Mouse (Mus musculus): Measurements from ENCODE around the gene Cntnap1.

Gene Cntnap1

DNA sequence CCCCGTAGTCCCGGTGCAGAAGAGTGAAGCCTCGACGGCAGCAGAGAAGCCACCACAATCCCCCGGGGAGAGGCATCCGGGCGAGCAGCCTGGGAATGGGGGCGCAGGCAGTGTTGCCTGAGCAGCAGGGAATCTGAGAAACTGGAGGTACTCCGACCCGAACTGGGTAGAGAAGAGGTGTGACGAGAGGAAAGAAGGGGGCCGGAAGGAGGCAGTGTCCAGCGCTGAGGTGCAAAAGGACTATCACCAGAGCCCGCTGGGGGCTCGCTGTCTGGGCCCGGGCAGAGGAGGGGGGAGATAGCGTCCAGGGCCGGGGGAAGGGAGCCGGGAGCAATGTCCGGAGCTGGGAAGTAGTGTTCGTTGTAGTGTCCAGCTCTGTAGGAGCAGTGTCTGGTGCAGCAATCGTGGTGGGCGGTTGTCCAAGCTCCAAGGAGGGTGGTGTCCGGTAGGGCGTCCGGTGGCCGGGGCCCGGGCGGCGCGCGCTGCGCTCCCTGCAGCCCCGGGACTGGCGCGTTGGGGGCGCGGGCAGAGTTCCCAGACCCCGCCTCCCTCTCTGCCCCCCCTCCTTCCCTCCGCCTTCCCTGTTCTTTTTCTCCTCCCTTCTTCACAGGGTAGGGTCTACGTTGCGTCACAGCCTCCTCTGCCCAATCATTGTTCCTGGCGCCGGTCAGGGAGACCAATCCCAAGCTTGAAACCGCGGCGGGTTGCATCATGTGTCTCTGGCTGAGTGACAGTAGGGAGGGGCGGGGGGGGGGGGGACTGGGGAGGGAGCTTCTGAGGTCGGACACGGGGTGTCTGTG is 688 bp downstream of the Cntnap1 start, which contains the start of gene Plekhh3:
Gene Plekhh3, minus strand, starts transcription at position 541 of the 800 bp plus-strand sequence.
- peak; percentile 82 for DNase-seq (ENCODE audit: low spot score)

DNA sequence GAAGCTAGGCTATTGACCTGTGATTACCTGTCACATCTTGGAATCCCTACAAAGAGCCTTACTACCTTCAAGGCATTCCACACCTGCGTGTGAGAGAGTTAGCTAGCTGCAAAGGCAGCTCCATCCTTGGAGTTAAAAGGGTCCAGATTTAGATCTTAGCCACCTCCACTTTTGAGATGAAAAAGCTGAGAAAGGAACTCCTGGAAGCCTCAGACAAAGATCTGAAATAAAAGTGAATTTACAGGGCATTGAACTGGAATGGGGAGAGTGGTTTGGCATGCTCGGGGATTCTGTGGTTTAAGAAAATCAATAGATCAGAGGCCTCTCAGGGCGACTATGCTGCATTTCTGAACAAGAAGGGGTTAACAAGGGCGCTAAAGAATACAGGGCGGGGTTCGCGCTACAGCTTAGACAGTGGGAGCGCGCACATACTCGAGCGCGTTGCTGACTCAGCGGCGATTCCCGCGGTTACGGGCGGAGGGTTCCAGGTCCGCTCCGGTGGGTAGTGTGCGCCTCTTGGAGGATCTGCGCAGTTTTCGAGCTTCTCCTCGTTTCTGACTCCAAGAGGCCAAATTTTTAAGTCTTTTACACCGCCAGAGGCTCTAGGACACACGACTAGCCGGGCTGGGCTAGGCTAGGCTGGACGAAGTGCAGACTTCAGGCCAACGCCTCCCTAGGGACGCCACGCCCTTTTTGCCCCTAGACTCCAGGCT is 1.6 kb downstream of the Cntnap1 start:
- DNase-seq (ENCODE audit: low spot score), result no peak

DNA sequence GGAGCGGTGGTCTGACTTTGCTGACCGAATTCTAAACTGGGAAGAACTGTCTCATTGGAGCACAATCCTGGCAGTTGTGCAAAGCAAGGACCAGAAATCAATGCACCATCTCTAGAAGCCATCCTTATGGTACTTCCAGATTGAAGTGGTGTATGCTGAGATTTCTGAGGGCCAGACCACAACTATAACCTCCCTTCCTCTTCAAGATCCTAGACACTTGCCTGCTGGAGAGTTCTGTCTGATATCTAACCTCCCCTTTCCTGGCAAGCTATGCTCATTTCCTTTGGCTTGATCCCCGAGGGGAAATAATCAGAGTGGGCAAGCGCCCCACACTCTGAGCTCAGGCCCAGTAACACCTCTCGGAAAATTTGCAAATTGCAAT is 2.1 kb downstream of the Cntnap1 start:
- no peak for DNase-seq (ENCODE audit: low spot score)

DNA sequence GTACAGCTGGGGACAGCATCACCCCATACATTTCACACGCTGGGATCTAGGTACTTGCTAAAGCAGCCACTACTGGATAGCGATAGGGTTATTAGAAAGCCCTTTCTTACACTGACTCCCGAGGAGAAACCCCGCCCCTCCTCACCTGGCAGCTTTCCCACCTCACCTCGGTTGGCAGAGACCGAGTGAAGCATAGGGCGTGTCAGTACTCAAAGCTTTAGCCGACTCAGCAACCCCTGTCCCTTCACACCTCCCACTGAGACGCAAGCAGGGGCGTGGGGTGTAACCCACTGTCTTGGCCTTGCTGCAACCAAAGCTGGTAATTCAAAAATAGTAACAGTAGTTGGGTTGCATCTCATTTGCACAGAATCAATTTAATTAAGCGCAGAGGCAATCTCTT is 2.8 kb downstream of the Cntnap1 start:
- DNase-seq (ENCODE audit: low spot score), result no peak

DNA sequence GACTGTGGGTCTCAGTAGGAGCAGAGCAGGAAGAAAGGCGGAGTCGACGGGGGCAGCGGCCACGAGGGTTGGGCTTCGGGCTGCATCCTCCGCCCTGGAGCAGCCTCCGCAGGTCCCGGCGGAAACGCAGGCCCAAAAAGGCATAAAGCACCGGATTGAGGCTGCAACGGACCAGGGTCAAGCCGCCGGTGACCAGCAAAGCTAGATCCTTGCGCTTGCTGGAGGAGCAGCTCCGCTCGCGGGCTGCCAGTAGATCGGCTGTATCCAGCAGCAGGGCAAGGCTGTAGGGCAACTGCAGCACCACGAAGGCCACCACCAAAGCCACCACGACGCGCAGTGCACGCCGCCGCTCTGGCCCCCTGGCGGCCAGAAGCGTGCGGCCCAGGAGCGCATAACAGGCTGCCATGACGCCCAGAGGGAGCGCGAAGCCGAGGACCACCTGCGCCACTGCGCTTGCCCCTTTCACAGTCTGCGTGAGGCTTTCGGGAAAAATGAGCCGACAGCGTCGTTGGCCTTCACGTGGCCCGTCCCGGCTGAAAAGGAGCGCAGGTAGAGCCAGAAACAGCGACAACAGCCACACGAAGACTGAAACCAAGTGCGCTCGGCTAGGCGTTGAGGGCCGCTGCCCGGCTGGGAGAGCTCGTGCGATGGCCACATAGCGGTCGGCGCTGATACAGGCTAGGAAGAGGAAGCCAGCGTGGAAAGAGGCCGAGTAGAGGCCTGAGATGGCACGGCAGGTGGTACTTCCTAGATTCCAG is 3.5 kb downstream of the Cntnap1 start:
- DNase-seq (ENCODE audit: low spot score), result peak; percentile 79

DNA sequence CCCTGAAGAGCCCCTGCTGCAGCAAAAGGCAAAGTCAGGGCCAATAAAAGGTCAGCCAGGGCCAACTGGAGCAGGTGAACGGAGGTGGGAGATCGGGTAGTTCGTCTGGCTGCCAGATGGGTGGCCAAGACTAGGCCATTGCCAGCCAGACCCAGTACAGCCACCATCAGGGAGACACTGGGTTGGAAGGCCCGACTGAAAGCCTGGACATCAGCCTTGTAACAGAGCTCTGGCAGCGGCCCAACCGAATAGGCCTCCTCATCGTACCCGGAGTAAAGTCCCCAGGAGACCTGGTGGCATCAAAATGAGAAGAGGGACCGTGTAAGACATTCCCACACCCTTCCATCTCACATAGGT is 4.0 kb downstream of the Cntnap1 start:
- no peak for DNase-seq (ENCODE audit: low spot score)

DNA sequence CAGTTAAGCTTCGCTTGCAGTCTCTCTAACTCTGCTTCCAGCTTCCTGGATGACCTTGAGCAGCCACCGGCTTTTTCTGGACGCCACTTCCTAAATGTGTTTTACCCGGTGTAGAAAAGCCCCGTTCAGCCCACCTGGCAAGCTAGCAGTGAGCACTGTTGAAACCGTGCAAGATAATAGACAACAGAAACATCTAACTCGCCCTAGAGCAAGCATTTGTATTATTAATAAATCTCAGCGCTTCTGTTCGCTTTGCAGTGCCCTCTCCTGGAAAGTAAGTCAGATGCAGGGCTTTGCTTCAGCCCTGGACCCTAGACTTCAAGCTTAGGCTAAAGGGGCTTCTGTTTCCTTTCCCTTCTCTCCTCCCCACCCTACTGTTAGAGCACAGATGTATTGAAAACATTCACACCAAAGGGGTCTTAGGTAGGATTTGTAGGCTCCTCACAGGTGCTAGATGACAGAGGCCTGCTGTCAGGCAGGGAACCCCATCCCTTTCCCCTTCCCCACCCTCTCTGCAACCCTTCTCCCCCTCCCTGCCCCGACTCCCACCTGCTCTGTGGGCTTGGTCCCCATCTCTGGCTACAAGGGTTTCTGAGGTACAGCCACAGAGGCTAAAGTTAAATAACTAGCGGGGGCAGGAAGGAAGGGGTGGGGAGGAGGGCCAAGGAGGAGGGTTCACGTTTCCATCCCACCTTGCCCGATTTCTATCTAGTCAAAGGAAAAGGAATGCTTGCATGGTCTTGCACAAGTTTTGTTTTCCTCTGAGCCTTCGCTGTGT is 4.7 kb downstream of the Cntnap1 start, which contains the start of gene Ccr10:
Gene Ccr10, minus strand, starts transcription at position 593 of the 778 bp plus-strand sequence.
- DNase-seq (ENCODE audit: low spot score), result no peak

DNA sequence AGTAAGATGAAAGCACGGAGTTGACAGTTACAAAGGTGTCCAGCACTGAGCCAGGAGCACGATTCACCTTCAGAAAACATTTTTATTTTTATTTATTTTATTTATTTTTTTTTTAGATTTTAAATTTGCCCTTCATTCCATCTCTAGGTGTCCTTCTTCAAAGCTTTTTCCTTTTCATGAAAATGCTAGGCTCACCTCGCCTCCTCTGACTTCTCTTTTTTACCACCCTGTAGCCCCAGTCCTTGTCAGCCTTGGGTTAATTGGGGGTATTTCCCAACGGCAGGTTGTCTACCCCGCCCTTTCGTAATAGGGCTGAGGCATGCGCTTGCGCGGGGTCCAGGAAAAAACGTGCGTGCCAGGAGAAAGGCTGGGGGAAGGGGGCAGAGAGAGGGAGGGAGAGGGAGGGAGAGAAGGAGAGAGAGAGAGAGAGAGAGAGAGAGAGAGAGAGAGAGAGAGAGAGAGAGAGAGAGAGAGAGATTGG is 5.4 kb downstream of the Cntnap1 start:
- DNase-seq (ENCODE audit: low spot score), result no peak

DNA sequence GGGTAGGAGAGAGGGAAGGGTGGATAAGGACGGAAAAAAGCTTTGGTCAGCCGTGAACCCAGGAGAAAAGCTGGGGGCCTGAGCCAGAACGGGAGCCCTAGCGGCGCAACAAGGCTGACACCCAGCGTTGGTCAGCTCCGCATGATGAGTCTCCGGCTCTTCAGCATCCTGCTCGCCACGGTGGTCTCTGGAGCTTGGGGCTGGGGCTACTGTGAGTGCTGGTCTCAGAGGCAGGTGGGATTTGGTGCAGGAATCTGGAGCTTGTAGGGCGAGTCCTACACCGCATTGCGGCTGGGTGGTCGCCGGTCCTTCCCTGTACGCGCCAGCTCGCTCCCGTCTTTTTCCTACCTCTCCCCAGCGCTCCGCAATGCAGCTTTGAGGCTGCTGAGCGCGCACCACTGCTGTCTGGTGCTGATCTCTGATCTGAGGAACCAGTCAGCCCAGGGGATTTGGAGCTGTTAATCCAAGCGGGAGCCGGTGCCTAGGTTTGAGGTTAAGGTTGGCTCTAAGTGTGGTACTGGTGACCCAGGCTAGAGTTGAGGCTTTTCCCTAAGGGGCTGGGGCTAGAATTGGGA is 5.9 kb downstream of the Cntnap1 start:
- no peak for DNase-seq (ENCODE audit: low spot score)

DNA sequence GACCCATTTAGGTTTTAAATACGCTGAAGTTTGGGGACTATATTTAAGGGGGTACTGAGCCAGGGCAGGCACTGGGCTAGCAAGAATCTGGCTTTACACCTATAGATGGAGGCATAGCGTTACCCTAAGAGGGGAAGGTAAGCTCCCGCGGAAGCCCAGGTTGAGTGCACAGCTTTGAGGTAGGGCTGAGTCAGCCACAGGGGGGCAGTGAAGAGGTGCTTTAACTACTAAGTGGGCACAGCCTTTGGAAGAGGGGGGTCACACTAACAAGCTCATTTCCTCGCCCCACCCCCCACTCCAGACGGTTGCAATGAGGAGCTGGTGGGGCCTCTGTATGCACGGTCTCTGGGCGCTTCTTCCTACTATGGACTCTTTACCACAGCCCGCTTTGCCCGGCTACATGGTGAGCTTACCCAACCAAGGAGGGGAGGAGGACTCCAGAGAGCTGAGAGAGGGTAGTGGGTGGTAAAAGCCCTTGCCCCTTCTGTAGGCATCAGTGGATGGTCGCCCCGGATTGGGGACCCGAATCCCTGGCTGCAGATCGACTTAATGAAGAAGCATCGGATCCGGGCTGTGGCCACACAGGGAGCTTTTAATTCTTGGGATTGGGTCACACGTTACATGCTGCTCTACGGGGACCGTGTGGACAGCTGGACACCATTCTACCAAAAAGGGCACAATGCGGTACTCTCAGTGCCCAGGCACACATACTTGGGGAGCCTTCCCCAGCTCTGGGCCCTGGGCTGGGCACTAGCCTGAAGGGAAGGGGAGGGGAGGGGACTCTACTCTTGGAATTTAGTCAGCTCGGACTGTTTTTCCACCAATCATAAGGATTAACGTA is 6.8 kb downstream of the Cntnap1 start:
- DNase-seq (ENCODE audit: low spot score), result peak; percentile 66

DNA sequence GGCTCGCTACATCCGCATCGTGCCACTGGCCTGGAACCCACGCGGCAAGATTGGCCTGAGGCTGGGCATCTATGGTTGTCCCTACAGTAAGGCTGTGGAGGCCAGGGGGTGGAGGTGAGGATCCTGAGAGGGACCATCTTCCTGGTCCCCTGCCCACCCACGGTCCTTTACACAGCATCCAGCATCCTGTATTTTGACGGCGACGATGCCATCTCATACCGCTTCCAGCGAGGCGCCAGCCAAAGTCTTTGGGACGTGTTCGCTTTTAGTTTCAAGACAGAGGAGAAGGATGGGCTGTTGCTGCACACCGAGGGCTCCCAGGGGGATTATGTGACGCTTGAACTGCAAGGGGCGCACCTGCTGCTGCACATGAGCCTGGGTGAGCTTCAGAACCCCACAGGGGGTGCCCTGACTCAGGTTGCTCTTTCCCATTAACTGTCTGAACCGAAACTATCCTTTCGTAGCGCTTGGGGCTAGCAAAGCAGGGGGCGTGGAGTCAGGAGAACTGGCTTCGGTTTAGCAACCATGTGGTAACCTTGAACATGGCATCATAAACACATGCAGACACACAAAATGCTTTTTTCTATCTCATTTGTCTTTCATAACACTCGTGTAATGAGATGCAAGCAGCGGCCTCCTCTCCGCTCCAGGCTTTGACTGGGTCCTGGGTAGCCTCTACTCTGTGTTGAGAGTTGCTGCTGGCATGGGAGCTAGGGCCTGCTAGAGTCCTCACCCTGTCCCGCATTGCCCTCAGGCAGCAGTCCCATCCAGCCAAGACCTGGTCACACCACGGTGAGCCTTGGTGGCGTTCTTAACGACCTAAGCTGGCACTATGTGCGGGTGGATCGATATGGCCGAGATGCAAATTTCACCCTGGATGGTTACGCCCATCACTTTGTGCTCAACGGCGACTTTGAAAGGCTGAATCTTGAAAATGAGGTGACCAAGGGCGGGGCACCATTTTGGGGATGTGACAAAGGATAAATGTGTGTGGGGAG is 8.0 kb downstream of the Cntnap1 start:
- DNase-seq (ENCODE audit: low spot score), result no peak

DNA sequence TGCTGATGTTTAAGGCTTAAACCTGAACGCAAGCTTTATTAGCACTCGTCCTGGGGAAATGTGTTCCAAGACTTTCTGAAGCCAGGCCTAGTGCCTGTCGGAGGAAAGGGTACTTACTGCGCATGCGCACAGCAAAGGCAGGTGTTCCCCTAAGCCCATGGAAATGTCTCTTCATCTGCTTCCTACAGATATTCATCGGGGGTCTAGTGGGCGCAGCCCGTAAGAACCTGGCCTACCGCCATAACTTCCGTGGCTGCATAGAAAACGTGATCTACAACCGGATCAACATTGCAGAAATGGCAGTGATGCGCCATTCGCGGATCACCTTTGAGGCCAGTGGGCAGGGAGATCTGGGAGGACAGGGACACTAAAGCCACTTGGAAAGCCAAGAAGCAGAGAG is 9.0 kb downstream of the Cntnap1 start:
- no peak for DNase-seq (ENCODE audit: low spot score)

DNA sequence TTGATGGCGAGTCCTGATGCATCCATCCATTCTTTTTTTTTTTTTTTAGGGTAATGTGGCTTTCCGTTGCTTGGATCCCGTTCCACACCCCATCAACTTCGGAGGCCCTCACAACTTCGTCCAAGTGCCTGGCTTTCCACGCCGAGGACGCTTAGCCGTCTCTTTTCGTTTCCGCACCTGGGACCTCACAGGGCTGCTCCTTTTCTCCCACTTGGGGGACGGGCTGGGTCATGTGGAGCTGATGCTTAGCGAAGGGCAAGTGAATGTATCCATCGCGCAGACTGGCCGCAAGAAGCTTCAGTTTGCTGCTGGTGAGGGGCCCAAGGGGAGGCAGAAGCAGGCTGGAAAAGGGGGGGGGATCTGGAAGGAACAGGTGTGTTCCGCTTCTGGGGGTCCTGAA is 9.9 kb downstream of the Cntnap1 start:
- DNase-seq (ENCODE audit: low spot score), result no peak

DNA sequence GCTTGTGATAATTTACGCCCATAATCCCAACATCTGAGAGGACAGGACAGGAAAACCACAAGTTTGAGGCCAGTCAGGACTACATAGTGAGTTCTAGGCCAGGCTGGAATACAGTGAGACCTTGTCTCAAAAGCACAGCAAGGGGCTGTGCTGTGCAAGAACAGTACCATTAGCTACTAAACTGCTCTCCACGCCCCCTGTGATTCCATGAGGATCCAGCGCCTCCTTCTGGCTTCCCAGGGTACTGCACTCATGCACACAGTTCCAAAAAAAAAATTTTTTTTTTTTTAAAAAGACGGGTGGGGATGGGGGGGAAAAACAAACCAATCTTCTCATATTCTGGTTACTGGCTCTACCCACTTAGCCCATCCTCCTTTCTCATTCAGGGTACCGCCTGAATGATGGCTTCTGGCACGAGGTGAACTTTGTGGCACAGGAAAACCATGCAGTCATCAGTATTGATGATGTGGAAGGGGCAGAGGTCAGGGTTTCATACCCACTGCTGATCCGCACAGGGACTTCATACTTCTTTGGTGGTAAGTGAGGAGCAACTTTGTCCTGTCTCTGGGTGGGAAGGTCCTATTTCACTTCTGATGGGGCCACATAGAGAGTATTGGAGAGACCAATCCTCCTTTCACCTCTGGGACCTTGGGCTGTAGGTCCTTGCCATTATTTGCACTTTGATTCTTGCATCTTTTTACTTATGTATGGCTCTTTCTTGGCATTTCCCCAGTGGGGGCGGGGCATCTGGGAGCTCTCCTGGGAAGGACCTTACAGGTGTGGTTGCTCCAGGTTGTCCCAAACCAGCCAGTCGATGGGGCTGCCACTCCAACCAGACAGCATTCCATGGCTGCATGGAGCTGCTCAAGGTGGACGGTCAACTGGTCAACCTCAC is 10.8 kb downstream of the Cntnap1 start:
- no peak for DNase-seq (ENCODE audit: low spot score)

DNA sequence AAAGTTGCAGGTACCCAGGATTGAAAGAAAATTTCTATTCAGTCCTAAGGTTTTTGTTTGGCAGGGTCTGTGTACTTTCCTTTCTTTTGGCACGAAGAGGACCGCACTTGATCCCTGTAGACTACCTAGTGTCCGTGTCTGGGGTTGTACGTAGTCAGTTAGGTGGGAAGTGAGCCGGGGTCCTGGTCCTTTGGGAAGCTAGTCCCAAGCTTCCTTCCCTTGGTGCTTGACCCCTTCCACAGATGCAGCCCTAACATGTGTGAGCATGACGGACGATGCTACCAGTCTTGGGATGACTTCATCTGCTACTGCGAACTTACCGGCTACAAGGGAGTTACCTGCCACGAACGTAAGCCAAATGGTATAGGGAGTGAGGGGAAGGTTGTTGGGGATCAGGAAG is 11.6 kb downstream of the Cntnap1 start:
- no peak for DNase-seq (ENCODE audit: low spot score)

DNA sequence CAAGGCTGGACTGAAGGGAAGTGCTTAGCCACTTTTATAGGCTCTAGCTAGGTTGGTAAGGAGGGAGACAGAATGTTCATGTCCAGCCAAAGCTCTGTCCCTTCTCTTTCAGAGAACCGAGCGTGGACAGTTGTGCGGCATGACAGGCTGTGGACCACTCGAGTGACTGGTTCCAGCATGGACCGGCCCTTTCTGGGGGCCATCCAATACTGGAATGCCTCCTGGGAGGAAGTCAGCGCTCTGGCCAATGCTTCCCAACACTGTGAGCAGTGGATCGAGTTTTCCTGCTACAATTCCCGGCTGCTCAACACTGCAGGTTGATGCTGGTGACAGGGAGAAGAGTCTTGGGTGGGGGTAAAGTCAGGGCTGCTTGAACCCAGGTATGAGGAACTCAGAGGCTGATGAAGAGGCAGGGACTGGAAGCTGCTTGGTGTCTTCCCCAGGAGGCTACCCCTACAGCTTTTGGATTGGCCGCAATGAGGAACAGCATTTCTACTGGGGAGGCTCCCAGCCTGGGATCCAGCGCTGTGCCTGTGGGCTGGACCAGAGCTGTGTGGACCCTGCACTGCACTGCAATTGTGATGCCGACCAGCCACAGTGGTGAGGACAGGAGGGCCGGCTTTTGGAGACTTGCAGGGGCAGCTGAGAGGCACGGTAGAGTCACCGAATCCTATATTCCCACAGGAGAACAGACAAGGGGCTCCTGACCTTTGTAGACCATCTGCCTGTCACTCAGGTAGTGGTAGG is 12.6 kb downstream of the Cntnap1 start:
- DNase-seq (ENCODE audit: low spot score), result no peak

DNA sequence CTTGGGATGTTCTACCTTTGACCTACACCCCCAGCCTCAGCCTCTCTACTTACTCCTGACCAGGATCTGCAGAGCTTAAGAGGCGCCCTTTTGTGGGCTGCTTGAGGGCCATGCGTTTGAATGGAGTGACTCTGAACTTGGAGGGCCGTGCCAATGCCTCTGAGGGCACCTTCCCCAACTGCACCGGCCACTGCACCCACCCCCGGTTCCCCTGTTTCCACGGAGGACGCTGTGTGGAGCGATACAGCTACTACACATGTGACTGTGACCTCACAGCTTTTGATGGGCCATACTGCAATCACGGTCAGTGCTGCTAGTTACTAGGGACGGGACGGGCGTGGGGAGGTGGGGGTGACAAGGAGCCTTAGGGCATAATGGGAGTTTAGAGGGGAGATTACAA is 14.7 kb downstream of the Cntnap1 start:
- no peak for DNase-seq (ENCODE audit: low spot score)

DNA sequence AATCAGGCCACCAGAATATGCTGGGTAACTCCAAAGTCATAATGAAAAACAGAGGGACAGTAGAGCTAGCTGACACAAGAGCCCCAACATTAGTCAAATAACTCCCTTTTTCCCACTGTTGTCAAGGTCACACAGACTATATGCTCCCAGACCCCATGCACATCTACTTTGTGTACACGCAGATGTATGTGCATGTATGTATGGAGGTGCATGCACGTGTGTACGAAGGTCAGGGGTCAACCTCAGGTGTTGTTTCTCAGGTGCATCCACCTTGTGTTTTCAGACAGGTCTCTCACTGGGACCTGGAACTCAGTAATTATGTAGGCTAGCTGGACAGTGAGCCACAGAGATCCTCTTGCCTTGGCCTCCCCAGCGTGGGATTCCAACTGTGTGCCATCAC is 15.1 kb downstream of the Cntnap1 start:
- no peak for DNase-seq (ENCODE audit: low spot score)

All from T-cell, adult 2 months (primary cell).